Comparison of ENCODE assay signal across 10 mouse cellular contexts in the genomic region with DNA sequence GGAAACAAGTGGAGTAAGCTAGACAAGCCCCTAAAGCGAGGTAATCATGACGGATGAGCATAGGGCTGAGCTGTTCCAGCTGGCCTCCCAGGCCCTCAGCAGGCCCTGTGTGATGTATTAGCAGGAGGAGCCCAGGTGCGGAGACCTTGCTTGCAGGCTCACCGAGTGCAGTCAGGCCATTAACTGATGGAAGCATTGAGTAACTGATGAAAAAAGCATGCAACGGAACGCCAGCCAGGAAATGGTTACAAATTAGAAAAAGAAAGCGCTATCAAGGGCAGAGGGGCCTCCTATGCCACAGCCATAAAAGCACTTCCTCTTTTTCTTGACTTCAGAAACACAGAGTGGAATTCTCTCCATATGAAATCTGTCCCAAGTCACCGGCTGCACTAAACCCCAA.
DNase-seq lines count a peak whose midpoint lies in the region; ATAC-seq lines count a peak whose summit lies in the region.
"Had no signal": no experiment of that assay in that cellular context is flagged by ENCODE, and none has a peak within 500 bp of the region (broad histone marks: within the 10 kb centered on the region; RNA-seq: fewer than 3 reads in every experiment).

No protein-coding gene starts in this region.

- no peaks in the 10 kb centered on the region for H3K36me3 ChIP-seq in liver, embryonic 13.5 days
- H3K36me3 ChIP-seq: embryonic facial prominence, embryonic 15.5 days had no signal

- H3K4me2 ChIP-seq in liver, embryonic 13.5 days = no peak overlapping the region
- H3K4me2 ChIP-seq: embryonic facial prominence, embryonic 15.5 days had no signal

- no peak overlapping the region for H3K27ac ChIP-seq in liver, embryonic 13.5 days
- H3K27ac ChIP-seq: embryonic facial prominence, embryonic 15.5 days; liver, embryonic 14.5 days had no signal

- H3K27me3 ChIP-seq in liver, embryonic 13.5 days = no peaks in the 10 kb centered on the region
- H3K27me3 ChIP-seq: embryonic facial prominence, embryonic 15.5 days had no signal

- H3K4me3 ChIP-seq in liver, embryonic 13.5 days (replicated peaks) = no peak overlapping the region
- H3K4me3 ChIP-seq: embryonic facial prominence, embryonic 15.5 days had no signal

- ATAC-seq in CD4-positive, CD25-positive, alpha-beta regulatory T cell, adult 4 months = peak; percentile 43
- ATAC-seq in liver, embryonic 13.5 days (ENCODE audit: low read depth) = 0 out of 2 replicates have a peak, but pooled peaks have one; percentile 23

- H3K9ac ChIP-seq in liver, embryonic 13.5 days = no peak overlapping the region
- H3K9ac ChIP-seq: embryonic facial prominence, embryonic 15.5 days; liver, embryonic 14.5 days had no signal

- peak; percentile 9 for DNase-seq in B cell, adult 2 months
- DNase-seq in forelimb bud, embryonic 11.5 days (ENCODE audit: low read depth, low spot score) = peak; percentile 85
- no peak for DNase-seq in liver, embryonic 13.5 days
- no peak for DNase-seq in urinary bladder, postnatal 14 days (ENCODE audit: low spot score)
- DNase-seq in MN1 (ENCODE audit: low spot score) = no peak
- no peak for DNase-seq in spleen, postnatal 4 days (ENCODE audit: low spot score in 2 of 2)
- DNase-seq: heart, postnatal 14 days had no signal

- H3K4me1 ChIP-seq in liver, embryonic 13.5 days (replicated peaks) = no peaks in the 10 kb centered on the region

- H3K9me3 ChIP-seq in liver, embryonic 13.5 days (replicated peaks) = no peaks in the 10 kb centered on the region
- H3K9me3 ChIP-seq: embryonic facial prominence, embryonic 15.5 days had no signal

- WGBS in liver, embryonic 13.5 days (ENCODE audit: insufficient replicate concordance) = 13% methylated on average over 8 of the region's 8 CpGs

Comparison
In these comparisons a context has a peak if more than half of its experiments do, and no peak if none do; other contexts are left out.
1. DNase-seq: peak in B cell, adult 2 months (2 of 2) and forelimb bud, embryonic 11.5 days (single experiment); none in liver, embryonic 13.5 days (single experiment), urinary bladder, postnatal 14 days (single experiment), MN1 (single experiment) and spleen, postnatal 4 days (0 of 2).